In genomic region chr10:120895899-120896289, GRCm38 (mm10) we compare ENCODE assay signal across 9 mouse cellular contexts. TPM values are rescaled to one million over a fixed set of nuclear protein-coding genes. Genes with fewer than 3 reads are reported as not detected.
DNase-seq lines count a peak whose midpoint lies in the region; ATAC-seq and TF ChIP-seq lines count a peak whose summit lies in the region.
"Had no signal": no experiment of that assay in that cellular context is flagged by ENCODE, and none has a peak within 500 bp of the region (broad histone marks: within the 10 kb centered on the region; RNA-seq: fewer than 3 reads in every experiment).

No protein-coding gene starts in this region.

- 31% methylated on average over 15 of the region's 15 CpGs for WGBS in lung, embryonic 14.5 days
- 30% methylated on average over 15 of the region's 15 CpGs for WGBS in intestine, embryonic 16.5 days
- 29% methylated on average over 15 of the region's 15 CpGs for WGBS in stomach, embryonic 14.5 days
- WGBS in midbrain, embryonic 15.5 days: 32% methylated on average over 15 of the region's 15 CpGs

- H3K4me2 ChIP-seq in lung, embryonic 14.5 days: peak overlapping the region; percentile 46
- peak overlapping the region; percentile 17; the same call in 1 of the 2 replicates for H3K4me2 ChIP-seq in intestine, embryonic 16.5 days (ENCODE audit: low read depth, low read length)
- 0 out of 2 replicates have a peak overlapping the region, but pooled peaks have one; percentile 14 for H3K4me2 ChIP-seq in stomach, embryonic 14.5 days (replicated peaks; ENCODE audit: low read depth, low read length)
- H3K4me2 ChIP-seq in midbrain, embryonic 15.5 days: no peak overlapping the region

- peak; percentile 16; the same call in 1 of the 2 replicates for TF ChIP-seq CTCF in lung, embryonic 14.5 days (IDR thresholded peaks at IDR 0.05; ENCODE audit: low read depth)

- H3K36me3 ChIP-seq in lung, embryonic 14.5 days (ENCODE audit: insufficient read depth): no peaks in the 10 kb centered on the region
- H3K36me3 ChIP-seq in intestine, embryonic 16.5 days (ENCODE audit: control insufficient read depth, insufficient read depth, low read length): no peaks in the 10 kb centered on the region
- H3K36me3 ChIP-seq in stomach, embryonic 14.5 days (ENCODE audit: control insufficient read depth, insufficient read depth, low read length): no peaks in the 10 kb centered on the region
- no peaks in the 10 kb centered on the region for H3K36me3 ChIP-seq in midbrain, embryonic 15.5 days (replicated peaks)

- ATAC-seq in lung, embryonic 14.5 days (ENCODE audit: insufficient read depth): no peak
- peak; percentile 87 for ATAC-seq in common myeloid progenitor, adult 5-6 weeks (replicated peaks; ENCODE audit: low read depth, poor library complexity, severe bottlenecking)
- ATAC-seq in intestine, embryonic 16.5 days: peak; percentile 23; the same call in 1 of the 2 replicates
- ATAC-seq in stomach, embryonic 14.5 days (ENCODE audit: insufficient number of reproducible peaks, insufficient read depth, low FRiP score, low read depth): no peak
- ATAC-seq in midbrain, embryonic 15.5 days (replicated peaks): no peak

- intact Hi-C loops in left cerebral cortex, postnatal 10 days (cut with DNase I): no loop called here

- DNase-seq in lung, embryonic 14.5 days: peak; percentile 59
- no peak for DNase-seq in lung, postnatal 14 days
- no peak for DNase-seq in left cerebral cortex, postnatal 10 days (ENCODE audit: extremely low spot score in 1 of 2, low spot score in 2 of 2)
- no peak for DNase-seq in cerebellum, adult 9-11 months
- DNase-seq: spleen, adult 18-20 months had no signal

- 0 out of 2 replicates have a peak overlapping the region, but pooled peaks have one; percentile 8 for H3K4me3 ChIP-seq in lung, embryonic 14.5 days (ENCODE audit: low read depth, low read length)
- H3K4me3 ChIP-seq in intestine, embryonic 16.5 days (ENCODE audit: low read length): no peak overlapping the region
- no peak overlapping the region for H3K4me3 ChIP-seq in stomach, embryonic 14.5 days (ENCODE audit: low read depth, low read length)
- H3K4me3 ChIP-seq in midbrain, embryonic 15.5 days: no peak overlapping the region

- no peak overlapping the region for H3K9ac ChIP-seq in lung, embryonic 14.5 days
- H3K9ac ChIP-seq in intestine, embryonic 16.5 days (ENCODE audit: low read depth, low read length): no peak overlapping the region
- no peak overlapping the region for H3K9ac ChIP-seq in stomach, embryonic 14.5 days (replicated peaks; ENCODE audit: low read depth, low read length)
- no peak overlapping the region for H3K9ac ChIP-seq in midbrain, embryonic 15.5 days

- no peaks in the 10 kb centered on the region for H3K9me3 ChIP-seq in lung, embryonic 14.5 days (ENCODE audit: low read depth, low read length)
- no peaks in the 10 kb centered on the region for H3K9me3 ChIP-seq in intestine, embryonic 16.5 days (ENCODE audit: control insufficient read depth, low read length)
- no peaks in the 10 kb centered on the region for H3K9me3 ChIP-seq in stomach, embryonic 14.5 days (ENCODE audit: control insufficient read depth, low read depth, low read length)
- H3K9me3 ChIP-seq in midbrain, embryonic 15.5 days: no peaks in the 10 kb centered on the region

- no peak overlapping the region for H3K27ac ChIP-seq in lung, embryonic 14.5 days (ENCODE audit: low read depth)
- peak overlapping the region; percentile 55; the same call in 1 of the 2 replicates for H3K27ac ChIP-seq in intestine, embryonic 16.5 days (ENCODE audit: low read length)
- H3K27ac ChIP-seq in stomach, embryonic 14.5 days (ENCODE audit: low read length): no peak overlapping the region
- H3K27ac ChIP-seq in midbrain, embryonic 15.5 days: no peak overlapping the region

- peaks cover 15% of the 10 kb centered on the region for H3K4me1 ChIP-seq in lung, embryonic 14.5 days (ENCODE audit: insufficient read depth)
- H3K4me1 ChIP-seq in intestine, embryonic 16.5 days (ENCODE audit: control insufficient read depth, insufficient read depth, low read length): peaks cover 18% of the 10 kb centered on the region
- H3K4me1 ChIP-seq in stomach, embryonic 14.5 days (ENCODE audit: control insufficient read depth, insufficient read depth, low read length): peaks cover 13% of the 10 kb centered on the region
- H3K4me1 ChIP-seq in midbrain, embryonic 15.5 days: peaks cover 9% of the 10 kb centered on the region

- H3K27me3 ChIP-seq in lung, embryonic 14.5 days (ENCODE audit: insufficient read depth, low read length): no peaks in the 10 kb centered on the region
- H3K27me3 ChIP-seq in intestine, embryonic 16.5 days (replicated peaks; ENCODE audit: control insufficient read depth, insufficient read depth, low read length): peaks cover 5% of the 10 kb centered on the region; the same call in 1 of the 2 replicates
- no peaks in the 10 kb centered on the region for H3K27me3 ChIP-seq in stomach, embryonic 14.5 days (ENCODE audit: control insufficient read depth, insufficient read depth, low read length)
- peaks cover 14% of the 10 kb centered on the region for H3K27me3 ChIP-seq in midbrain, embryonic 15.5 days (replicated peaks)

RNA-seq across cellular contexts. Expression of gene Msrb3, which starts 3.0 kb away (rescaled TPM):
- polyA plus RNA-seq in lung, embryonic 14.5 days (2014; fragmentation: Nextera tagmentation; extraction: Ambion mirVana): 13.0 and 14.1 TPM in 2 replicates
- total RNA-seq in common myeloid progenitor, adult 5-6 weeks (2017): 4.8 and 4.9 TPM in 2 replicates
- polyA plus RNA-seq in intestine, embryonic 16.5 days (2015; fragmentation: Nextera tagmentation; extraction: Ambion mirVana): 11.2 and 14.0 TPM in 2 replicates
- polyA plus RNA-seq in stomach, embryonic 14.5 days (2014; fragmentation: Nextera tagmentation; extraction: Ambion mirVana): 30.9 and 33.3 TPM in 2 replicates
- 1 to 10 TPM; 4.2 to 4.3 TPM for total RNA-seq in left cerebral cortex, postnatal 10 days (2021)
- 0.84 and 1.4 TPM in 2 replicates for polyA plus RNA-seq in midbrain, embryonic 15.5 days (2015; fragmentation: Nextera tagmentation; extraction: Ambion mirVana)

Comparison
In these comparisons a context has a peak if more than half of its experiments do, and no peak if none do; other contexts are left out.
1. ATAC-seq: peak in common myeloid progenitor, adult 5-6 weeks (single experiment) and intestine, embryonic 16.5 days (single experiment); none in lung, embryonic 14.5 days (single experiment), stomach, embryonic 14.5 days (single experiment) and midbrain, embryonic 15.5 days (single experiment).